Mouse (Mus musculus): ENCODE results near the gene Nfkbil1.
A peak's percentile ranks its signal among the peaks of the same experiment; 100 is the strongest.

The Nfkbil1 gene

GRCm38 (mm10) chr17:35254241-35255098 is 18.9 kb upstream of the Nfkbil1 start:
- DNase-seq (ENCODE audit: low read depth, low spot score): peak; percentile 85

- DNase-seq (ENCODE audit: low read depth, low spot score): no peak
Observed at GRCm38 (mm10) chr17:35253293-35254093, 17.9 kb upstream of the Nfkbil1 start.

- no peak for DNase-seq (ENCODE audit: low read depth, low spot score)
Observed at GRCm38 (mm10) chr17:35252619-35253292, 17.2 kb upstream of the Nfkbil1 start.

GRCm38 (mm10) chr17:35251981-35252380 is 16.4 kb upstream of the Nfkbil1 start:
- DNase-seq (ENCODE audit: low read depth, low spot score): no peak

- DNase-seq (ENCODE audit: low read depth, low spot score): peak; percentile 17
Observed at GRCm38 (mm10) chr17:35251162-35251719, 15.6 kb upstream of the Nfkbil1 start.

GRCm38 (mm10) chr17:35250348-35251120 is 14.9 kb upstream of the Nfkbil1 start:
- peak; percentile 6 for DNase-seq (ENCODE audit: low read depth, low spot score)

GRCm38 (mm10) chr17:35249451-35250197 is 14.0 kb upstream of the Nfkbil1 start:
- no peak for DNase-seq (ENCODE audit: low read depth, low spot score)

DNA sequence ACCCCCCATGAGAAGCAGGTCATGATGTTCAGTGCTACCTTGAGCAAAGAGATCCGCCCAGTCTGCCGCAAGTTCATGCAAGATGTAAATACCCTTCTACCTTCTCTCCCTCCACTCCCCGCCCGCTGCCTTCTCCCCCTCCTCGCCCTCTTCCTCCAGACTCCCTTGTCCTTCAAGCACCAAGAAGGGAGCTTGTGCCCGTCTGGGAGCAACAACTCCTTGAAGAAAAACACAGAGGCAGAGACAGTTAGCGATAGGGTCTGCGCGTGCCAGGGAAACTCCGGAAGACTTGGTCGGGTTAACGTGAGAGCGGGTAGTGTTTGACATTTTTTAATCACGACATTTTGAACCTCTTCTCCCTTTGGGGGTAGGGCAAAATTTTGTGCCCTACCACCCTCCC is 13.4 kb upstream of the Nfkbil1 start:
- no peak for DNase-seq (ENCODE audit: low read depth, low spot score)

GRCm38 (mm10) chr17:35247144-35247543 is 11.6 kb upstream of the Nfkbil1 start:
- no peak for DNase-seq (ENCODE audit: low read depth, low spot score)

DNA sequence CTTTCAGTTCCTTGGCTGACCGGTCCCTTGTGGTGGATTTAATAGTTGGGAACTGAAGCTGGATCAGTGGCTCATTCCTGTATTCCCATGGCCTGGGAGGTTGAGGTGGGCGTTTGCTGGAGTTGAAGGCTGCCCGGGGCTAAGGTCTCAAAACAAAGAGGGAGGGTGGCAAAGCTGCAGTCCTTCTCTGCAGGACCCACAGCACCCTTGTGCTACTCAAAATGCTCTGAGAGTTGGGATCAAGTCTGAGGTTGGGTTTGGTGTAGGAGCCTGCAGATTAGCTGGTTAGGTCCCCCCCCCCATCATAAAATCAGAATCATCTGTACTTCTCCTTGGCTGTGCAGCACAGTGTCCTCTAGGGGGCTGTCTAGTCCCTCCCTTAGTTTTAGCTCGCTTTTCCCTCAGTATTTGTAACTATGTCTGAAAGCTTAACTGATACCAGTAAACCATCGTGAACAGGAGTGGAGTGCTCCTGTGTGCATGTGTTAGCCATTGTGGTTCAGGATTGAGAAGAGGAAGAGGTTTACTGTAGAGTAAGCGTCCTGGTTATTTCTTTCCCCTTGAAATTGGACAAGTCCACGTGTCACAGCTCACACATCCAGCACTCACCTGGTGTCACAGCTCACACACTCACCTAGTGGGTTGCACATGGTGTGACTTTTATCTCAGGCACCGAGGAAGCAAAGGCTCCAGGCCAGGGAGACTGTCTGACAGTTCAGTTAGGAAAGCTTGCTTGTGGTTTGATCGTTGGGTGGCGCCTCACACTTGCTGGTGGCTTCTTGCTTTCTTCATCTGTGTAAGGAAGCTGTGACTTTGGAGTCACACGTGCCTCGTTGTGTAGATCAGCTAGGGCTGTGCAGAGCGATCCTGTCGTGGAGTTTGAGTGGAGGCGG is 10.4 kb upstream of the Nfkbil1 start:
- peak; percentile 43 for DNase-seq (ENCODE audit: low read depth, low spot score)

GRCm38 (mm10) chr17:35244999-35245398 is 9.4 kb upstream of the Nfkbil1 start:
- DNase-seq (ENCODE audit: low read depth, low spot score): no peak

GRCm38 (mm10) chr17:35243086-35243485 is 7.5 kb upstream of the Nfkbil1 start:
- DNase-seq (ENCODE audit: low read depth, low spot score): no peak

- peak; percentile 71 for DNase-seq (ENCODE audit: low read depth, low spot score)
Observed at GRCm38 (mm10) chr17:35242015-35242941, 6.7 kb upstream of the Nfkbil1 start.

- peak; percentile 98 for DNase-seq (ENCODE audit: low read depth, low spot score)
Observed at GRCm38 (mm10) chr17:35241305-35242014, 5.9 kb upstream of the Nfkbil1 start, which contains the start of gene Ddx39b. Gene Ddx39b, plus strand, starts transcription at chr17:35241746.

GRCm38 (mm10) chr17:35240384-35241304 is 5.1 kb upstream of the Nfkbil1 start:
- no peak for DNase-seq (ENCODE audit: low read depth, low spot score)

DNA sequence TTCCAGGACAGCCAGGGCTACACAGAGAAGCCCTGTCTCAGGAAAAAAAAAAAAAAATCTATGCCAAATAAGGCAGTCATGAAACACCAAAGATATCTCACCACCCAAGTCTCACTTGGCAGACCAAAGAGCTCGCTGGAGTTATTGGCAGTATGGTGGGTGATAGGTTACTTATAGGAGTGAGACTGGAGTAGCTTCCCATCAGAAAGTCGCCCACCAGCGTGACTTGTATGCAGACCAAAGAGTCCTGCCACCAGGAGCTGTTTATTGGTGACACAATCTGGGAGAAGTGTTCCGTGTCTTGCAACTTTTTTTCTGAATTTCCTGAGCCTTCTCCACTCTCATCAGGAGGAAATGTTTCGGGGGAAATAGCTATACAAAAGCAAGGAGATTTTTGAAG is 4.1 kb upstream of the Nfkbil1 start:
- DNase-seq (ENCODE audit: low read depth, low spot score): no peak

Measured in A20 (cell line).